Mouse (Mus musculus): ENCODE data around the gene 9430015G10Rik.

The 9430015G10Rik gene

DNA sequence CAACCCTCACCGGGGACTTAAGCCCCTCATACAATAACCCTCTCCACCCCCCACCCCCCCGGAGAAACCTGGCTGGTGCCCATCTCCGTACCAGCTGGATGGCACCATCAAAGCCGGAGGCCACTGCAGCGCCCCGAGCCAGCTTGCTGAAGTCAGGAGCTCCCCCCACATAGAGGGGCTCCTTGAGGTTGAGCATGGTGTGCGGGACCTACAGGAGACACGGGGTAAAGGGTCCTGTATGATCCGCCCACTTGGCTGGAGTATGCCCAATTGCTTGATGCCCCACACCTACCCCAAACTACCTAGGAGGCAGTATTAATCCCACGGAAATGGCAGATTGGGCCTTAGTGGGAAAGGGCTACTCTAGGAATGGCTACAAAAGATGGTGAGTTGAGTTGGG lies 59.3 kb downstream of the 9430015G10Rik start:
- no peak for DNase-seq (ENCODE audit: low read depth, low spot score)

DNA sequence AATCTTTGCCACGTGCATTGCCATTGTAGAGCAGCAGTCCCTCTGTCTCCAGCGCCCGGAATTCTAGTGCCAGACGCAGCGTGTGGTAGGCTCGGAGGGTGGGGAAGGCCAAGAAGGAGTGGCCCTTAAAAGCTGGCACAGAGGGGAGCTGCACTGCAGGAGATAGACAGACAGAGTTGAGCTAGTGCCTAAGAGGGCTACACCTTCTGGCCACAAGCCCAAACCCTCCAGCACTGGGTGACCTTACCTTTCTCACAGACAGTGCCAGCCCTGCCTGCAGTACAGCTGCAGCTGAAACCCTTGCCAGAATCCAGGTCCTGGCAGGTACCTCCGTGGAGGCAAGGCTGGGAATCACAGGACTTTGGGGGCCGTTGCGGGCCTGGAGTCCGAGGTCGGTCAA lies 62.0 kb downstream of the 9430015G10Rik start:
- no peak for DNase-seq (ENCODE audit: low read depth, low spot score)
